Mouse (Mus musculus): ENCODE measurements around the gene Elmod3. TPM values are rescaled to one million over a fixed set of nuclear protein-coding genes. Genes with fewer than 3 reads are reported as not detected.
A peak's percentile ranks its signal among the peaks of the same experiment; 100 is the strongest.

Gene Elmod3
- total and polyA plus RNA-seq, 3 experiments, result 4.2 to 9.0 (median 7.1) TPM

GRCm38 (mm10) chr6:72549041-72549580 is 49.1 kb downstream of the Elmod3 start:
- Histone ChIP-seq H3K79me2 (replicated peaks; ENCODE audit: control insufficient read depth, extremely low read depth, insufficient read depth, poor library complexity, severe bottlenecking) (peaks cover 14% of the 10 kb centered on the region), H3K27me3 (replicated peaks) (no peaks in the 10 kb centered on the region), H3K9ac (ENCODE audit: insufficient read depth, low read depth) (peak overlapping the region; percentile 59), H3K9me3 (replicated peaks; ENCODE audit: low read length) (peaks cover 3% of the 10 kb centered on the region), H3K36me3 (replicated peaks in 1 of 2; ENCODE audit: control insufficient read depth in 1 of 2, insufficient read depth in 1 of 2, low read length in 1 of 2) (peaks cover 0 to 9% of the 10 kb centered on the region in 2 experiments), H3K4me2 (ENCODE audit: insufficient read depth, low read depth, poor library complexity, severe bottlenecking) (peak overlapping the region; percentile 73), H3K4me1 (ENCODE audit: control insufficient read depth in 1 of 2, insufficient read depth in 2 of 2) (peaks cover 11 to 48% of the 10 kb centered on the region in 2 experiments), H3K4me3 (replicated peaks in 1 of 3; ENCODE audit: low read depth in 2 of 3, low read length in 2 of 3, poor library complexity in 1 of 3) (peak overlapping the region; percentile 51 to 75 (median 63)), H3K27ac (ENCODE audit: insufficient read depth, low read depth) (peak overlapping the region; percentile 57)
- TF ChIP-seq SMC3 (IDR thresholded peaks at IDR 0.05; ENCODE audit: low read depth, low read length), result no peak
- peak; percentile 47 for TF ChIP-seq ELF1 (IDR thresholded peaks at IDR 0.05; ENCODE audit: low read depth, low read length)
- peak; percentile 79; the same call in 1 of the 2 replicates for TF ChIP-seq MAZ (IDR thresholded peaks at IDR 0.05; ENCODE audit: low read depth, low read length)
- TF ChIP-seq UBTF (IDR thresholded peaks at IDR 0.05; ENCODE audit: low read depth, low read length), result 0 out of 2 replicates have a peak, but pooled peaks have one; percentile 16
- peak; percentile 30; the same call in 1 of the 2 replicates for TF ChIP-seq SIN3A (IDR thresholded peaks at IDR 0.05; ENCODE audit: low read length)
- peak; percentile 14; the same call in 1 of the 2 replicates for TF ChIP-seq CHD1 (IDR thresholded peaks at IDR 0.05; ENCODE audit: low read depth, low read length)
- TF ChIP-seq POLR2A (IDR thresholded peaks at IDR 0.05; ENCODE audit: low read depth, low read length), result peak; percentile 74
- no peak for TF ChIP-seq RAD21 (IDR thresholded peaks at IDR 0.05; ENCODE audit: low read depth, low read length)
- TF ChIP-seq NELFE (IDR thresholded peaks at IDR 0.05; ENCODE audit: low read depth, low read length), result peak; percentile 61
- TF ChIP-seq USF1 (IDR thresholded peaks at IDR 0.05; ENCODE audit: low read depth, low read length), result no peak
- TF ChIP-seq NRF1 (IDR thresholded peaks at IDR 0.05; ENCODE audit: low read depth, low read length), result peak; percentile 51; the same call in 1 of the 2 replicates
- TF ChIP-seq TCF12 (IDR thresholded peaks at IDR 0.05; ENCODE audit: low read depth, low read length), result 0 out of 2 replicates have a peak, but pooled peaks have one; percentile 36
- dilution Hi-C loops (cut with MboI; ENCODE audit: extremely low pct_ligation_motif_present, extremely low pct_unique_long_range_greater_than_20kb, low sequenced_read_pairs), result no loop called here
- DNase-seq (ENCODE audit: extremely low read depth), result peak; percentile 60
- in situ Hi-C loops (cut with MboI; ENCODE audit: low pct_ligation_motif_present, low pct_unique_long_range_greater_than_20kb, low sequenced_read_pairs), result no loop called here

- Histone ChIP-seq H3K4me1 (ENCODE audit: control insufficient read depth in 1 of 2, insufficient read depth in 2 of 2) (peaks cover 14 to 49% of the 10 kb centered on the region in 2 experiments), H3K79me2 (replicated peaks; ENCODE audit: control insufficient read depth, extremely low read depth, insufficient read depth, poor library complexity, severe bottlenecking) (peaks cover 14% of the 10 kb centered on the region; the same call in 1 of the 2 replicates), H3K9ac (ENCODE audit: insufficient read depth, low read depth) (no peak overlapping the region), H3K27ac (ENCODE audit: insufficient read depth, low read depth) (no peak overlapping the region), H3K27me3 (replicated peaks) (no peaks in the 10 kb centered on the region), H3K36me3 (replicated peaks in 1 of 2; ENCODE audit: control insufficient read depth in 1 of 2, insufficient read depth in 1 of 2, low read length in 1 of 2) (peaks cover 0 to 9% of the 10 kb centered on the region in 2 experiments), H3K4me3 (replicated peaks in 1 of 3; ENCODE audit: low read depth in 2 of 3, low read length in 2 of 3, poor library complexity in 1 of 3) (no peak overlapping the region), H3K9me3 (replicated peaks; ENCODE audit: low read length) (peaks cover 3% of the 10 kb centered on the region), H3K4me2 (ENCODE audit: insufficient read depth, low read depth, poor library complexity, severe bottlenecking) (no peak overlapping the region)
- no peak for TF ChIP-seq MEF2A (IDR thresholded peaks at IDR 0.05; ENCODE audit: borderline replicate concordance, low read depth, low read length)
- no peak for TF ChIP-seq BHLHE40 (IDR thresholded peaks at IDR 0.05; ENCODE audit: low read depth, low read length)
- no peak for TF ChIP-seq SMC3 (IDR thresholded peaks at IDR 0.05; ENCODE audit: low read depth, low read length)
- no peak for TF ChIP-seq CHD2 (IDR thresholded peaks at IDR 0.05; ENCODE audit: low read length)
- no peak for TF ChIP-seq MYC (IDR thresholded peaks at IDR 0.05; ENCODE audit: low read depth, low read length)
- DNase-seq (ENCODE audit: extremely low read depth), result no peak
- dilution Hi-C loops (cut with MboI; ENCODE audit: extremely low pct_ligation_motif_present, extremely low pct_unique_long_range_greater_than_20kb, low sequenced_read_pairs) (no loop called here), in situ Hi-C loops (cut with MboI; ENCODE audit: low pct_ligation_motif_present, low pct_unique_long_range_greater_than_20kb, low sequenced_read_pairs) (no loop called here)
Observed at GRCm38 (mm10) chr6:72547862-72548261, 50.4 kb downstream of the Elmod3 start.
